Mouse (Mus musculus) thymus, postnatal 4 days (tissue): Measurements from ENCODE around the gene Ccdc102a.

Source experiments
- DNase-seq: peaks from one replicate; pipeline ENCODE4 v3.0.0; 2021

Gene Ccdc102a

DNA sequence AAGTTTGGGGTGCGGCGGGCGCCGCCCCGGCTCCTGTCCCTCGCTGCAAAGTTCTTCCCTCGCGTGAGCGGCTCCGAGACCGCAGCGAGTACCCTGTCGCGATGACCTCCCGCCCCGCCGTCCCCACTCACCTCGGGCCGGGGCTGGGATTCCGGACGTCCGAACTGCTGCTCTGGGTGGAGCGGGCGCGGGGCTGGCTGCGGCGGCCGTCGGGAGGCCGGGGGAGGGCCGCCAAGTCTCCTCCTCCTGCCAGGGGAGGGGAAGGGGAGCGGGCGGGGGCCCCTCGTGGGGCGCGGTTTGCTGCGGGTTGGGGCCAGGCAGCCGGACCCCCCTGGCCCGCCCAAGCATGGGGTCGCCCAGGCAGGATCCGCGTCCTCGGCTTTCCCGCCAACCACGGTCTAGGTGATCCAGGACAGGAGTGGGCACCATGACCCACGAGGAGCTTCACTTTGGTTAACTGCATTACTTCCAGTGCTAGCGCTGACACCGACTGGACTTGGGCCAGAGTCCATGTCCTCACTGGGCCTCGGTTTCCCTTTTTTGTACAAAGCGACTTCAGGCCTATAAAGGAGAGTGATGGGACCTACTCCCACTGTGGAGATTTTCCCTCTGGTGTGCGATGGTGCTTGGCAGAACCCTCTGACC, at the start of gene Ccdc102a:
Ccdc102a (minus strand) TSS at position 248 of the 645 bp plus-strand sequence.
- peak; percentile 56 for DNase-seq

- DNase-seq: no peak
Observed at GRCm38 (mm10) chr8:94967554-94967953, 49.7 kb upstream of the Ccdc102a start.

- no peak for DNase-seq
Observed at GRCm38 (mm10) chr8:94967071-94967470, 49.2 kb upstream of the Ccdc102a start.

GRCm38 (mm10) chr8:94966578-94966977, 48.7 kb upstream of the Ccdc102a start:
- DNase-seq: peak; percentile 71

DNA sequence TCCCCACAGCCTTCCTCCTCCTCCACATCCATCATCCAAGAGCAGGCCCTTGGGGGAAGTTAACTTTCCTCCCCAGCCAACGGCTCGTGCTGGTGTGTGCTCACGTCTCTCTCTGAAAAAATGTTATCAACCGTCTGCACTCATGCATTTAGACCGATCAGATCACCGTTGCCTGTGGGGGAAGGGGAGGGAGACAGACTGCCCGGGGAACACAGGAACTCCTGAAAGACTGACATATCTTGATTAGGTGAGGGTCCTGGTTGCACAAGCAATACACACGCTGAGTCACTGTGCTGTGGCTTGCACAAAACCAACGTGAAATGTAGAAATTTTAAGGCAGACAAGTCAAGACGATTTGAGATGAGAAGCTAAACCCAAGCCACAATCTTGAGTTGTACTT, 46.9 kb upstream of the Ccdc102a start:
- DNase-seq: no peak

DNA sequence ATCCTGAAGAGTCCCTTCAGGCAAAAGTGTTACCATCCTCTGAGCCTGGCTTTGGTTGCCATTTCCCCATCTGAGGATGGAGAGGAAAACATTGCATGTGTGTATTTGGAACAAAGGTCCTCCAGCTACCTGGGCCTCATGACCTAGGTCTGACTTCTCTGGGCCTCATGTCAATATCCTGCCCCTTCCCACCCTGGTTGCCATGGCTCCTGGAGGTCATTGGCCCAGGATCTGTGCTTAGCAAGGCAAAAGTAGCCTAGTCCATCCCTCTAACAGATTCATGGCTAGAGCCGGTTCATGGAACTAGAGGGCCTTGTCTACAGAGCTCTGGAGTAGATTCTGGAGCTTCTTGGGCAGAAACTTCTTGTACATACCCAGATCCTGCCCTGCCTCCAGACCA, 44.3 kb upstream of the Ccdc102a start:
- DNase-seq: no peak

DNA sequence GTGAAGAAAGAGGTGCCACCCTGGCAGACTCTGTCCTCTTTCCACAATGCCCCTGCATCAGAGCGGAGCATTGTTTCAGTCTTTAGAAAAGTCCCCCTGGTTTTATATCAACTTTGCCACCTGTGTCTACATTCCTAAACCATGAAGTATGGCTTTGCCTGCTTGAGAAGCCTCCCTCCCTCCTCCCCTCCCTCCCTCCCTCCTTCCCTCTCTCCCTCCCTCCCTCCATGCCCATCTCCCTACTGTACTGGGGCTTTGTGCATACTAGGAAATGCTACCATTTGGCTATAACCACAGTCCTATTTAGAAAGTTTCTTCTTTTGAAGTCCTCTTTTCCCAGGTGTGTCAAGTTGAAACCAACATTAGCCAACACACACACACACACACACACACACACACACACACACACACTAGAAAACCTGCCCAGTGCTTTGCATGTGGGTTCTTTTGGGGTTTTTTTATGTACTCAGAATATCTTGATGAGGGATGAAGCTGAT, 38.2 kb upstream of the Ccdc102a start:
- peak; percentile 56 for DNase-seq

DNA sequence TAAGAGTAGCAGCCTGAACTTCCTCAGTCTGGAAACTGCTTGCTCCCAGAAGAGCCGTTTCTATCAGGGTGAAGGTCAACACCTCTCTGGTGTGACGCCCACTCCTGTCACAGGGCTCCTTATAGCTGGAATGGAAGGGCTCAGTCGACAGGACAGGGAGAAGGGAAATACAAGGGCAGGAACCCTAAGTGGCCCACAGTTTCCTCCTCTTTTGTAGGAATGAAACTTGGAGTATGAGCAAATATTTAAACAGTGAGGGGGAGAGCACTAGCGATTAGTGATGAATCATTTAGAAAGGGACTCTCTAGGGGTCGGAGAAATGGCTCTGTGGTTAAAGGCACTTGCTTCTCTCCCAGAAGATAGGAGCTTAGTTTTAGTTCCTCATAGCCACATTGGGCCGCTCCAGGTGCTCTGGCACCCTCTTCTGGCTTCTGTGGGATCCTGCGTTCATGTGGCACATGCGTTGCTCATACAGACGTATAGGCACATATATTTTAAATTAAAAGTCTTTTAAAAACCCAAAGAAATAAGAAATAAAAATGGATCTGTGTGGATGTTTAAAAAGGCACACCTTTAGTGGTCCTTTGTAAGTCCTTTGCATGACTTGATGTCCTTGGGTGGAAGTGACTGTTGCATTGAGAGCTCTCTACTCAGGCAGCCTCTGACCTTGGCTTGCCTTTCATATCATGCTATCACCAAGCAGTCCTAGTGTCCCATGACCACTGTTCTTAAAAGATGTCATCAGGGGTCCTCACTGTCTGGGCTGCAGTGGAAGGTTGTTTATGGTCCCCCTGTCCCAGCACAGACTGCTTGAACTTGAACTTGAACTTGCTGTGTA, 37.2 kb upstream of the Ccdc102a start:
- peak; percentile 75 for DNase-seq

- no peak for DNase-seq
Observed at GRCm38 (mm10) chr8:94954368-94954737, 36.5 kb upstream of the Ccdc102a start.

DNA sequence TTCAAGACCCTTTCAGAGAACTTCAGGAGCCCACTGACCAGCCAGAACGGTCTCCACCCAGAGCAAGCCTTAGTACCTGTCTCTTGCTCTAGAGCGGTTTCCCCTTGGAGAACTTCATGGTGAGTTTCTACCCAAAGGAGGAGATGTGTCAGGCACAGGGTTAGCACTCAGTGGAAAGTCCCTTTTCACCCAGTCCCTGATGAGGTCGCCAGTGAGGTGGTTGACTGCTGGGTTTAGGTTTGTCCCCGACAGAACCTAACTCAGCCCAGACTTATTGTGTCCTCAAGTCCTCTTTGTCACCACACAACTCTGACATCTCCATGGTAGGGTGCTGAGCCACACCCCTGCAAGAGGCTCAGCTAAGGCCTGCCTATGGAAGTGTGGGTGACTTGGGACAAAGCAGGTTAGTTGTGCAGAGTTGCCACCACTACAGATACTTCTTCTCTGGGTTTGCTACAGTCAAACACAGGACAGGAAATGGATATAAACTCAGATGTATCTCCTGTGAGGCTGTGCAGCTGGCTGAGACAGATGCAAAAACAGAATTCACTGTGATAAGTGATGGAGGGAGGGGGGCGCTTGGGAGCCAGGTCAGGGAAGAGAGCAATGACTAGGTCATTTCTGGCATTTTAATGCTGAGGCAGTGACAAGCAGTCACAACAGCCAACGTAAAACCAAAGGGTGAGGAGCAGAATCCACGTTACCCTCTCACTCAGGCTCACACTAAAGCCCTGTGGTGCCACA, 35.9 kb upstream of the Ccdc102a start:
- peak; percentile 46 for DNase-seq

DNA sequence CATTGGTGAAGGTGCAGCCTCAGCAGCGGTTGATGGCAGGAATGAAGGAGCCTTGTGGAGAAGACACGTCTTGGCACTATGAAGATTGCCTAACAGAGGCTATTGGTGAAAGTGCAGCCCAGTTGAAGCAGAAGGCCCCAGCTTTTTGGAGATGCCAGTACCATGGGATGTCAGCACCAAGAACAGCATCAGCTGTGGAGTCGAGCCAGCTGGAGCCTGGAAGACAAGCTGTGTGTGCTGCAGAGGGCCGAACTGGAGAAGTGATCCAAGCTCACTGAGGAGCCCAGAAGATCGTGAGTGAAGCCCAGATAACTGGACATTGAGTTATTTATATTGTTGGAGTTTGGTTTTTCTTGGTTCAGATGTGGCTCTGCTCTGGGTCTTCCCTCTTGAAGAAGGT, 34.2 kb upstream of the Ccdc102a start:
- DNase-seq: no peak

GRCm38 (mm10) chr8:94950458-94950857, 32.6 kb upstream of the Ccdc102a start:
- no peak for DNase-seq

GRCm38 (mm10) chr8:94950046-94950445, 32.1 kb upstream of the Ccdc102a start:
- DNase-seq: peak; percentile 70

DNA sequence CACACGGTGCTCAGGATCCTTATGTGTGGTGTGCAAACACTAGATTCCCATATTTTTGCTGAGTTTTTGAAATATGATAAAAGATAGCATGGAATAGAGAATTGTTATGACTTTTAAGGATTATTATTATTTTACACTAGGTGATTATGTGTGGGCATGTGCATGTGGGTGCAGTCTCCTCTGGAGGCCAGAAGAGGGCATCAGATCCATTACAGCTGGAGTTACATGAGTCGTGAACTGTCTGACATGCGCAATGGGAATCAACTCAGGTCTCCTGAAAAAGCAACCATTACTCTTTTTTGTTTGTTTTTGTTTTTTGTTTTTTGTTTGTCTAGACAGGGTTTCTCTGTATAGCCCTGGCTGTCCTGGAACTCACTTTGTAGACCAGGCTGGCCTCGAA, 31.1 kb upstream of the Ccdc102a start:
- no peak for DNase-seq

DNA sequence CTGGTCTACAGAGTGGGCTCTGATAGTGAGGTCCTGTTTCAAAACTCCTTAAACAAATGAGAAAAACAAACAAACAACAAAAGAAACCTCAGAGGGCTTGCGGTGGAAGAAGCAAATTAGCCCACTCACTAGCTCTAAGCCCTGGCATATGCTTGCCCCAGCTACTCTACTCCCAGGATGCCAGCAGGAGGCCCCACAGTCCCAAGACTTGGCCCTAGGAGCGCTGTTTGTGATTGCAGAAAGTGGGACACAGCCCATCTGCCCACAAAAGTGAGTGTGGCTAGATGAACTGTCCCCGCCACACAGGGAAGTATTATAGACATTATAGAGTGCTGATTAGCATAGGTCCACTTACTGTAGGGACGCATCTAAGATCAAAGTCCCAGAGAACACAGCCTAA, 30.5 kb upstream of the Ccdc102a start:
- no peak for DNase-seq

GRCm38 (mm10) chr8:94945185-94945584, 27.3 kb upstream of the Ccdc102a start:
- DNase-seq: no peak

- peak; percentile 89 for DNase-seq
Observed at GRCm38 (mm10) chr8:94942566-94942965, 24.7 kb upstream of the Ccdc102a start.

DNA sequence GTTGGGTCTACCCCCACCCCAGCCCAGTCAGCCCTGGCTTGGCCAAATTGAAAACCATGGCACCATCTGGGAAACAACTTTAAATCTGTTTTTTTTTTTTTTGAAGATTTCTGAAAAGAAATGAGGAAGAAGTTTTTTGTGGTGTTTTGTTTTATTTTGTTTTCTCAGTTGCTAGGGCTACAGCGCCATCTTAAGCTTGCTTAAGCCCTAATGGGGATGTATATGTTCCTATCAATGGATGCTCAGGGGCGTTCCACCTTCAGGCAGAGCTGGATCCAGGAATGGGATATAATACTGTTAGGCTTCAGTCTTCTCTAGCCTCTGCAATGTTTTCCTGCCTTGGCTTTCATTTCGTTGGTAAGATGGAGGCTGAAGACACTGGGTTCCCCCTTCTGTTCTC, 17.3 kb upstream of the Ccdc102a start:
- no peak for DNase-seq

DNA sequence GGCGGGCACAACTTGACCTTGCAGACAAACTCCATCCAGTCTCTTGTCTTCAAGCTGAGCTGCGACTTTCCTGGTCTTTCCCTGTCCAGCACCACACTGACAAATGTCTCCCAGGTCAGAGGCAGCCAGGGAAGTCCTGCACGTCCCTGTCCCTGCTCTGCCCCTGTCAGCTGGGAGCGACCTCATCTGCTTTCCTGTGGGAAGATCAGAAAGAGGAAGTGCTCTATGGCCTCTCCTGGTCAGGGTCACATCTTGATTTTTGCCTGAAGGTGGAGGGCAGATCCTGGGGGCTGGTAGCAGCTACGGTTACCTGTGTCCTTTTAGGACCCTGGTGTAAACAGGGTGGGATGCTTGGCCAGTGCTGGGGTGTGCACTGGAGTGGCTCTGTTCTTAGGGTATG, 16.0 kb upstream of the Ccdc102a start:
- DNase-seq: no peak

DNA sequence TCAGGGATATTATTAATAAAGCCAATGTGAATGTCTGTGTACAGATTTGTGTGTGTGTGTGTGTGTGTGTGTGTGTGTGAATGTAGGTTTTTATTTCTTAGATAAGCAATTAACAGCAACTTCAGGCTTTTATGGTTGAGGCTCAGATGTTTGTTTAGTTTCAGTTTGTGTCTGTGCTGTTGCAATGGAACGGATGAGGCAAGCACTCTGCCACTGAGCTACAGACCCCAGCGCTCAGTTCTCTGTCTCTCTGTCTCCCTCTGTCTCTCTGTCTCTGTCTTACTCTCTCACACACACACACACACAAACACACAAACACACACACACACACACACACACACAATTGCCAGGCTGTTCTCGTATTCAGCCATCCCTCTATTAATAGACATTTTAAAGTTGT, 10.3 kb upstream of the Ccdc102a start:
- no peak for DNase-seq

DNA sequence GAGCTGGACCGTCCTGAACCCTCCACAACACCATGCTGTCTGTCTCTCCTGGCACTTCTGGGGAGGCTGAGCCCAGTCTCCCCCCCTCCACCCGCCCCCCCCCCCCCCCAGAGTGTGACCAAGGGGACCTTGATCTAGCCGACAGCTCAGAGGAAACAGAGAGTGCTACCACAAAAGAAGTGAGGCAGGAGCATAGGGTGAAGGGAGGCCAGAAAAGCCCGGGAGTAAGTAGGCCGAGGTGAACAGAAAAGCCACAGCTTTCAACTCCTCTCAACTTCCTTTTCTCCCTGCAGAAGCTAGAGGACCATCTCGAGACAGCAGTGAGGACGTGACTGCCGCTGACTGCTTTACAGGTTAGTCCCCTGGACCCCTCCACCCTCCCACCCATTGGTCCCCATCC, 5.5 kb upstream of the Ccdc102a start, which contains the start of gene Adgrg5:
Adgrg5 (plus strand) TSS at position 290 of the 400 bp plus-strand sequence.
- no peak for DNase-seq

DNA sequence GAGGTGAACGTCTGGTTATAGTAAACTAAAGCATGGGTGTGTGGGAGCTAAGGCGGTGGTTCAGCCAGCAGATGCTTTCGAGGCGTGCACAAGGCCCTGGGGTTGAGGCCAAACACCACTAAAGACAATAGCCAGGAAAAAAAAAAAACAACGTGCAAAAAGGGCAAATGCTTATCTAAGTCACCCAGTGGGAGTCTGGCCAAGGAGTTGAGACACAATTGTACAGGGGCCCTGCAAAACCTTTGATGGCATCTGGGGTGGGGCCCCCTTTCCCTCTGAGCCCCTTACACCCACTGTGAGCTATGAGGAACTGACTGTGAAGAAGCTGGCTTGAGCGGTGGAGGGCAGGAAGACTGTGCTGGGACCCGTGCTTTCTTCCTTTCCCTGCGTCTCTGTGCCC, 4.7 kb upstream of the Ccdc102a start:
- DNase-seq: peak; percentile 42

- DNase-seq: no peak
Observed at GRCm38 (mm10) chr8:94922176-94922575, 4.3 kb upstream of the Ccdc102a start.
